Mouse (Mus musculus): Measurements from ENCODE around the gene Lamtor3. TPM values are rescaled to one million over a fixed set of nuclear protein-coding genes. Genes with fewer than 3 reads are reported as not detected.

Lamtor3 gene
- polyA plus RNA-seq, 2 experiments, result 77.4 to 109 TPM

DNA sequence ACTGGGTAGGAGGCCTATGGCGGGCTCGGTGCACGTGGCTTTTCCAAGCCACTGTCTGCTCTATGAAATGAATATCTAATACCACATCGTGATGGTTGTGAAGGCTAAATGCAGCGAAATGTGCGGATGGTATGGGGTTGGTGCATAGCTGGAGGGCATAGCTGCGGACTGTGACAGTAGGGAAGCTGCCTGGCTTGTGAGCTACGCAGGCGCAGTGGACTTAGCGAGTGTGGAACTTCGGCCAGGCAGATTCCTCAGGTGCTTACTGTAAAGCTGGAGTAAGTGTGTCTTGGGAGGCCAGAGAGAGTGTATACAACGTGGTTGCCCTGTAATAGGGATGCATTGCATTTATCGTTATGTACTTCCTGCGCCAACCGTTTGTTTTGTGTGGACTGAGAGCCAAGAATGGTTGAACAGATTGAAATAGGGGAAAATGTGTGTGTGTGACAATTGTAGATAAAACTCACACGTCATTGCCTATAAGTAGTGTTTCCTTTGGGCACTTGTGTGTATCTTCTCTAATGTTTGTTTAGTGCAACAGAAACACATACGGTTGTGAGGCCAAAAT lies 57.6 kb downstream of the Lamtor3 start:
- H3K4me2 ChIP-seq (replicated peaks; ENCODE audit: low read depth, low read length, severe bottlenecking), result no peak overlapping the region
- H3K9me3 ChIP-seq (ENCODE audit: control insufficient read depth, low read length), result no peaks in the 10 kb centered on the region
- DNase-seq (ENCODE audit: low spot score) (no peak), ATAC-seq (ENCODE audit: low FRiP score, low read depth) (no peak)
- no peak for TF ChIP-seq POLR2A (IDR thresholded peaks at IDR 0.05; ENCODE audit: borderline replicate concordance, extremely low read depth, insufficient read depth, insufficient read length)
- H3K36me3 ChIP-seq (ENCODE audit: control insufficient read depth, insufficient read depth, low read length), result no peaks in the 10 kb centered on the region
- H3K27ac ChIP-seq (replicated peaks; ENCODE audit: low read depth, low read length), result no peak overlapping the region
- H3K4me1 ChIP-seq (ENCODE audit: control insufficient read depth, insufficient read depth, low read length), result peaks cover 7% of the 10 kb centered on the region
- no peak overlapping the region for H3K9ac ChIP-seq (ENCODE audit: low read depth, low read length, severe bottlenecking)
- H3K27me3 ChIP-seq (ENCODE audit: control insufficient read depth, insufficient read depth, low read length), result no peaks in the 10 kb centered on the region
- H3K4me3 ChIP-seq (replicated peaks; ENCODE audit: low read length), result no peak overlapping the region
- WGBS, result 88% methylated on average over 17 of the region's 17 CpGs

DNA sequence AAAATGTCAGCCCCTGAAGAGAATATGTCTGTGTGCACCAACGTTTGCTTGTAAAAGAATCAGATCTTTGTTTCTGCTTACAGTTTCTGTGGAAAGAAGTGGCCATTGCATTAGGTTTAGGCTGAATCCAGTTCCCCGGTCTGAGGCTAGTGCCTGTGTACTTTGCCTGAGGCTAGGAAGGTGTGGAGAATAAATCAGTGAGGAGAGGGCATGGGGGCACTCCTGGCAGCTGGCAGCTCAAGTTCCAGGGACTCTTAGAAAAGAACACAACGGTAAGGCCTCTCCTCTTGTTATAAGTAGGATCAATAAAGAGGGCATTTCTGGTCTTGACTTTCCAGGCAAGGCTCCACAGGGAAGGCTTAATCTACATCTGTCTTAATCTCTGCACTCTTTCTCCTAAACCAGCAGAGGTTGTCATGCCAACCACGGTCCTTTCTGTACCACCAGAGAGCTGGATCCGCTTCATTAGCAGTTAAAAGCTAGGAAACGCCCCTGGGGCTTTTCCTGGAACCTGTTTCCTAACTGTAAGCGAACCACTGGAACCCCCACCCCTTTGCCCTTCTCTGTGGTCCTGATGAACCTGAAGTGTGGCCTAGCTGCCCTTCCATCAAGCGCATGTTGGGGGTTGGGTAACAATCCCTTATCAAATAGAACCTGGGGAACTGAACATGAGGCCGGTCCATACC lies 58.8 kb downstream of the Lamtor3 start:
- DNase-seq (ENCODE audit: low spot score) (no peak), ATAC-seq (ENCODE audit: low FRiP score, low read depth) (no peak)
- Histone ChIP-seq H3K27me3 (ENCODE audit: control insufficient read depth, insufficient read depth, low read length) (no peaks in the 10 kb centered on the region), H3K4me3 (replicated peaks; ENCODE audit: low read length) (no peak overlapping the region), H3K4me2 (replicated peaks; ENCODE audit: low read depth, low read length, severe bottlenecking) (no peak overlapping the region), H3K9ac (ENCODE audit: low read depth, low read length, severe bottlenecking) (no peak overlapping the region), H3K36me3 (ENCODE audit: control insufficient read depth, insufficient read depth, low read length) (no peaks in the 10 kb centered on the region), H3K9me3 (ENCODE audit: control insufficient read depth, low read length) (no peaks in the 10 kb centered on the region), H3K27ac (replicated peaks; ENCODE audit: low read depth, low read length) (no peak overlapping the region), H3K4me1 (ENCODE audit: control insufficient read depth, insufficient read depth, low read length) (peaks cover 8% of the 10 kb centered on the region)
- 30% methylated on average over 9 of the region's 9 CpGs for WGBS
- TF ChIP-seq POLR2A (IDR thresholded peaks at IDR 0.05; ENCODE audit: borderline replicate concordance, extremely low read depth, insufficient read depth, insufficient read length), result no peak

DNA sequence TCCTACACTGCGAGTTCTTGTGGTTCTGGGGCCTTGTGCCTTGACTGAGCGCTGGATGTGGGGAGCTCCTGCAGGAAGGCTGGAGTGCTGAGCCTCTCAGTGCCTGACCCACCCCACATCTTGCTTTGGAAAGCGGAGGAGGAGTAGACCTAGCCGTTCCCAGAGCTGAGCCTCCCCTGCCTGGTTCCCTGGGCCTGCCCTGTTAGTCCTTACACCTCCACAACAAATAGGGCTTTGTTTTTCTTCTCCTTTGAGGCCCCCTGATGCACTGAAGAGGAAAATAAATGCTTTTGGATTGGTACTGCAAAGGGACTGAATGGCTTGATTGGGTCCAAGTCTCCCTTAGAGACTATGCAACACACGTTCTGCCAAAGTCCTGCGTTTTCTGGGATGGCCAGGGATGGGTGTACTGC lies 59.3 kb downstream of the Lamtor3 start:
- Histone ChIP-seq H3K4me3 (replicated peaks; ENCODE audit: low read length) (no peak overlapping the region), H3K4me2 (replicated peaks; ENCODE audit: low read depth, low read length, severe bottlenecking) (no peak overlapping the region), H3K9me3 (ENCODE audit: control insufficient read depth, low read length) (no peaks in the 10 kb centered on the region), H3K27ac (replicated peaks; ENCODE audit: low read depth, low read length) (no peak overlapping the region), H3K9ac (ENCODE audit: low read depth, low read length, severe bottlenecking) (no peak overlapping the region), H3K36me3 (ENCODE audit: control insufficient read depth, insufficient read depth, low read length) (no peaks in the 10 kb centered on the region), H3K4me1 (ENCODE audit: control insufficient read depth, insufficient read depth, low read length) (peaks cover 8% of the 10 kb centered on the region), H3K27me3 (ENCODE audit: control insufficient read depth, insufficient read depth, low read length) (no peaks in the 10 kb centered on the region)
- TF ChIP-seq POLR2A (IDR thresholded peaks at IDR 0.05; ENCODE audit: borderline replicate concordance, extremely low read depth, insufficient read depth, insufficient read length), result no peak
- 41% methylated on average over 6 of the region's 6 CpGs for WGBS
- no peak for ATAC-seq (ENCODE audit: low FRiP score, low read depth)
- no peak for DNase-seq (ENCODE audit: low spot score)

DNA sequence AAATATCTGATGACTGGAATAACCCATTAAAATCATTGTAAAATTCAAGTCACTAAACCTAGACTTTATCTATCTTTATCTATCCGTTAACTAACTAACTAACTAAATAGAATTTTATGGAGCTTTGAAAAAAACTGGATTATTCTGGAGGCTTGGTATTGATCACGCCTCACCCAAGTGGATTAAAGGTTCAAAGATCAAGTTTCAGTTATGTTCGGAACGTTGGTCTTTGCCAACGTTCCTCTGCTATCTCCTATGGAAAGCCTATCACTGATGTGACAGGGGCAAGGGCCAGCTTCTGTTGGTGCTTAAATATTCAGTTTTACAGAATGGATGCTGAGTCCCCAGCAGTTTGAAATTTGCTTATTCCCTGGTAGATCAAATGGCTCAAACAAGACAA lies 59.9 kb downstream of the Lamtor3 start:
- no peaks in the 10 kb centered on the region for H3K9me3 ChIP-seq (ENCODE audit: control insufficient read depth, low read length)
- ATAC-seq (ENCODE audit: low FRiP score, low read depth) (no peak), DNase-seq (ENCODE audit: low spot score) (no peak)
- H3K9ac ChIP-seq (ENCODE audit: low read depth, low read length, severe bottlenecking), result no peak overlapping the region
- peaks cover 8% of the 10 kb centered on the region for H3K4me1 ChIP-seq (ENCODE audit: control insufficient read depth, insufficient read depth, low read length)
- no peak overlapping the region for H3K4me3 ChIP-seq (replicated peaks; ENCODE audit: low read length)
- WGBS, result 76% methylated on average over 5 of the region's 5 CpGs
- no peak overlapping the region for H3K27ac ChIP-seq (replicated peaks; ENCODE audit: low read depth, low read length)
- H3K4me2 ChIP-seq (replicated peaks; ENCODE audit: low read depth, low read length, severe bottlenecking), result no peak overlapping the region
- no peak for TF ChIP-seq POLR2A (IDR thresholded peaks at IDR 0.05; ENCODE audit: borderline replicate concordance, extremely low read depth, insufficient read depth, insufficient read length)
- H3K27me3 ChIP-seq (ENCODE audit: control insufficient read depth, insufficient read depth, low read length), result no peaks in the 10 kb centered on the region
- H3K36me3 ChIP-seq (ENCODE audit: control insufficient read depth, insufficient read depth, low read length), result no peaks in the 10 kb centered on the region

Other genes starting within 250 kb of the Lamtor3 start
- not detected in 2 replicates for gene Gm21962, start 247.0 kb upstream of the Lamtor3 start, polyA plus RNA-seq (2012; rRNA removed)
- not detected in 2 replicates for gene Gm21962, start 247.0 kb upstream of the Lamtor3 start, polyA plus RNA-seq (2014; fragmentation: Nextera tagmentation; extraction: Ambion mirVana)
- 896 and 1,069 TPM in 2 replicates for gene H2afz, start 54.0 kb upstream of the Lamtor3 start, polyA plus RNA-seq (2012; rRNA removed)
- 1,399 and 1,426 TPM in 2 replicates for gene H2afz, start 54.0 kb upstream of the Lamtor3 start, polyA plus RNA-seq (2014; fragmentation: Nextera tagmentation; extraction: Ambion mirVana)
- gene Dnajb14, start 50.8 kb upstream of the Lamtor3 start, polyA plus RNA-seq (2012; rRNA removed), result 7.4 and 9.1 TPM in 2 replicates
- gene Dnajb14, start 50.8 kb upstream of the Lamtor3 start, polyA plus RNA-seq (2014; fragmentation: Nextera tagmentation; extraction: Ambion mirVana), result 11.9 and 12.9 TPM in 2 replicates
- gene Dapp1, start 63.0 kb downstream of the Lamtor3 start, polyA plus RNA-seq (2012; rRNA removed), result 4.5 and 5.4 TPM in 2 replicates
- gene Dapp1, start 63.0 kb downstream of the Lamtor3 start, polyA plus RNA-seq (2014; fragmentation: Nextera tagmentation; extraction: Ambion mirVana), result 6.0 and 6.7 TPM in 2 replicates
- 3.2 TPM in 2 replicates for gene 1110002E22Rik, start 146.5 kb downstream of the Lamtor3 start, polyA plus RNA-seq (2012; rRNA removed)
- gene 1110002E22Rik, start 146.5 kb downstream of the Lamtor3 start, polyA plus RNA-seq (2014; fragmentation: Nextera tagmentation; extraction: Ambion mirVana), result 2.8 and 4.0 TPM in 2 replicates
- 0.20 and 0.21 TPM in 2 replicates for gene Gm5105, start 148.9 kb downstream of the Lamtor3 start, polyA plus RNA-seq (2012; rRNA removed)
- gene Gm5105, start 148.9 kb downstream of the Lamtor3 start, polyA plus RNA-seq (2014; fragmentation: Nextera tagmentation; extraction: Ambion mirVana), result 0.15 and 0.19 TPM in 2 replicates
- 6.4 and 9.7 TPM in 2 replicates for gene Trmt10a, start 224.9 kb downstream of the Lamtor3 start, polyA plus RNA-seq (2012; rRNA removed)
- 11.3 and 12.8 TPM in 2 replicates for gene Trmt10a, start 224.9 kb downstream of the Lamtor3 start, polyA plus RNA-seq (2014; fragmentation: Nextera tagmentation; extraction: Ambion mirVana)
- gene Mttp, start 226.5 kb downstream of the Lamtor3 start, polyA plus RNA-seq (2012; rRNA removed), result 4.0 and 4.9 TPM in 2 replicates
- gene Mttp, start 226.5 kb downstream of the Lamtor3 start, polyA plus RNA-seq (2014; fragmentation: Nextera tagmentation; extraction: Ambion mirVana), result 6.7 and 6.9 TPM in 2 replicates